Mouse (Mus musculus): ENCODE results near the gene Ly86.

The Ly86 gene

GRCm38 (mm10) chr13:37459022-37459421, 114.0 kb downstream of the Ly86 start:
- no peak for DNase-seq (ENCODE audit: low spot score)

- DNase-seq (ENCODE audit: low spot score): peak; percentile 62
These were observed 115.2 kb downstream of the Ly86 start for GRCm38 (mm10) chr13:37459957-37460930.

GRCm38 (mm10) chr13:37462049-37462702, 117.2 kb downstream of the Ly86 start:
- DNase-seq (ENCODE audit: low spot score): peak; percentile 49

- no peak for DNase-seq (ENCODE audit: low spot score)
These were observed 120.7 kb downstream of the Ly86 start for GRCm38 (mm10) chr13:37465710-37466109.

GRCm38 (mm10) chr13:37467795-37468194, 122.8 kb downstream of the Ly86 start:
- peak; percentile 72 for DNase-seq (ENCODE audit: low spot score)
